In genomic region chr14:33634354-33634753, GRCm38 (mm10) we compare ENCODE assay signal across 30 mouse cellular contexts. TPM values are rescaled to one million over a fixed set of nuclear protein-coding genes. Genes with fewer than 3 reads are reported as not detected.
"Had no signal": no experiment of that assay in that cellular context is flagged by ENCODE, and none has a peak within 500 bp of the region (broad histone marks: within the 10 kb centered on the region; RNA-seq: fewer than 3 reads in every experiment).

No protein-coding gene starts in this region.

- H3K4me3 ChIP-seq: gastrocnemius, adult 2 months; heart, embryonic 10.5 days; heart, embryonic 12.5 days; hindbrain, embryonic 10.5 days; hindbrain, embryonic 12.5 days; intestine, embryonic 15.5 days; layer of hippocampus, adult 2 months; left cerebral cortex, adult 2 months; limb, embryonic 13.5 days; limb, embryonic 15.5 days had no signal

- DNase-seq: gastrocnemius, adult 2 months; gastrocnemius, postnatal 10 days; gastrocnemius, postnatal 25 days; heart, adult 18-20 months; heart, postnatal 10 days; heart, postnatal 4 days; kidney, adult 18-20 months; kidney, adult 8-10 months; kidney, postnatal 10 days; kidney, postnatal 25 days; kidney, postnatal 4 days; left cerebral cortex, postnatal 4 days had no signal

- H3K9me3 ChIP-seq: heart, embryonic 10.5 days; heart, embryonic 12.5 days; hindbrain, embryonic 10.5 days; hindbrain, embryonic 12.5 days; intestine, embryonic 15.5 days; limb, embryonic 13.5 days; limb, embryonic 15.5 days had no signal

- H3K9ac ChIP-seq: heart, embryonic 12.5 days; hindbrain, embryonic 12.5 days; hindbrain, embryonic 14.5 days; intestine, embryonic 15.5 days; limb, embryonic 13.5 days; limb, embryonic 15.5 days had no signal

- H3K27me3 ChIP-seq: heart, embryonic 12.5 days; hindbrain, embryonic 12.5 days; intestine, embryonic 15.5 days; limb, embryonic 13.5 days; limb, embryonic 15.5 days had no signal

- H3K4me2 ChIP-seq: heart, embryonic 12.5 days; hindbrain, embryonic 12.5 days; hindbrain, embryonic 14.5 days; intestine, embryonic 15.5 days; limb, embryonic 13.5 days; limb, embryonic 15.5 days had no signal

- ATAC-seq: hindbrain, embryonic 16.5 days; inflammation-experienced regulatory T-cells, adult 6 months; intestine, embryonic 15.5 days; intestine, postnatal 0 days had no signal

- H3K36me3 ChIP-seq: heart, embryonic 10.5 days; heart, embryonic 12.5 days; hindbrain, embryonic 10.5 days; hindbrain, embryonic 12.5 days; intestine, embryonic 15.5 days; limb, embryonic 13.5 days; limb, embryonic 15.5 days had no signal

- H3K27ac ChIP-seq: gastrocnemius, adult 2 months; heart, embryonic 10.5 days; hindbrain, embryonic 10.5 days; hindbrain, embryonic 12.5 days; hindbrain, embryonic 14.5 days; intestine, embryonic 15.5 days; layer of hippocampus, adult 2 months; left cerebral cortex, adult 2 months; limb, embryonic 13.5 days; limb, embryonic 15.5 days had no signal

- H3K4me1 ChIP-seq: heart, embryonic 10.5 days; heart, embryonic 12.5 days; hindbrain, embryonic 10.5 days; hindbrain, embryonic 12.5 days; intestine, embryonic 15.5 days; limb, embryonic 13.5 days; limb, embryonic 15.5 days had no signal

RNA-seq across cellular contexts. Expression of gene Ptpn20, which starts 45.3 kb away (rescaled TPM):
- total RNA-seq: gastrocnemius, adult 2 months; gastrocnemius, postnatal 10 days; gastrocnemius, postnatal 25 days; gastrocnemius, postnatal 4 days; granulocyte monocyte progenitor cell, adult 5-6 weeks; heart, adult 18-20 months; heart, adult 8-10 months; heart, postnatal 10 days; heart, postnatal 25 days had no signal
- polyA plus RNA-seq: heart, embryonic 12.5 days; inflammation-experienced regulatory T-cells, adult 6 months; kidney, embryonic 14.5 days had no signal
